Mouse (Mus musculus) forebrain, embryonic 12.5 days (tissue): ENCODE results near the gene Col6a3. TPM values are rescaled to one million over a fixed set of nuclear protein-coding genes. Genes with fewer than 3 reads are reported as not detected.

Source experiments
- polyA plus RNA-seq: library from polyadenylated mRNA; unstranded; fragments of >200 nt; fragmentation: Nextera tagmentation; extraction: Ambion mirVana; gene quantifications from 2 replicates; pipeline ENCODE4 v1.2.1, GENCODE M21; 2016

The Col6a3 gene
- polyA plus RNA-seq, 1 experiment from 2014 or later = 13.5 TPM

Other genes with a start within 250 kb of the Col6a3 start
- gene Cops8, start 241.0 kb downstream of the Col6a3 start, polyA plus RNA-seq = 171 and 177 TPM in 2 replicates
- 0.14 and 0.21 TPM in 2 replicates for gene Mlph, start 71.1 kb upstream of the Col6a3 start, polyA plus RNA-seq
- gene Prlh, start 109.1 kb upstream of the Col6a3 start, polyA plus RNA-seq = not detected in 2 replicates
- 0.21 TPM in 1 of 2 replicates, not detected in the other for gene Rab17, start 125.7 kb upstream of the Col6a3 start, polyA plus RNA-seq
- gene Lrrfip1, start 154.8 kb upstream of the Col6a3 start, polyA plus RNA-seq = 19.6 and 19.9 TPM in 2 replicates